Comparison of ENCODE assay signal across 8 mouse cellular contexts in the genomic region with DNA sequence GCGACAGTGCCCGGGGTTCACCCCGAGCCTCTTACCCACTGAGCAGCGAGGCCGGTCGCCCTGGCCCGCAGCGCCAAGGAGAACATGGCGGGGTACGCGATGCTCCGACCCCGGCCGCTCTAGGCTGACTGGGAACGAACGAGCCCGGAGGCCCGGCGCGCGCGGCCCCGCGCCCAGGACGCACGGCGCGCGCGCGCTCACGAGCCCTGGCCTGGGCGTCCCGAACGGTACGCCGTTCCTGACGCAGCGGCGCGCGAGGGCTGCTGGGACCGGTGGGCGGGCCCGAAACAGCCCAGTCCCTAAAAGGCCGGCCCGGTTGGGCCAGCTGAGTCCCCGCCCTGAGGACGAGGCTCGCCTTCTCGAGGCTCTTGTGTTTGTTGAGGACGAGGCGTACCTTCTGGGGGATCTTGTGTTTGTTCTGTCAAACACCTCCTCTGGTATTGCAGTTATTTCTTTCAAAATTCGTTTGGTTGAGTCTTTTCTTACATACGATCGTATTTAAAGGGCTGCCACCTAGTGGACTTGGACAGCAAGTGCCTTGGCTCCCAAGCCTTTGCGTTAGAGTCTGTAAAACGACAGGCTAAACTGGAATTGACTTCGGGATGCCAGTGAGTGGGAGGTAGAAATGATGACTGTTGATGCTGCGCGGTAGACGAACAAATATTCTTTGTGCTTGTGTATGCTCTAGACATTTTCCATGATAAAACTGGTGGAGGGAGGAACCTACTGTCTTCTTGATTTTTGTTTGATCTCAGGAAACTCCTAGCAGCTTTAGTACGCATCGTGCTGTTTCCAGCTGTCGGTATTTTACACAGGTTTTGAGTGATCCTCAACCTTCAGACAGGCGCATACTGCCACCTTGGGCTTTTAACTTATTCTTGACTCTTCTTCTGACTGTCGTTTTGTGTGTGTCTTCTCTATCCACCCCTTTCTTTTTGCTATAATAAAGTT. TPM values are rescaled to one million over a fixed set of nuclear protein-coding genes. Genes with fewer than 3 reads are reported as not detected.
DNase-seq lines count a peak whose midpoint lies in the region; ATAC-seq and TF ChIP-seq lines count a peak whose summit lies in the region.

A gene (minus strand): TSS at position 180 of the 951 bp plus-strand sequence.

- DNase-seq in CD4-positive, CD25-positive, alpha-beta regulatory T cell, adult 2 months (ENCODE audit: low read depth, low spot score): peak; percentile 98
- peak; percentile 95 for DNase-seq in brain, embryonic 18.5 days (ENCODE audit: low read depth, low spot score)
- peak; percentile 97 for DNase-seq in kidney, postnatal 10 days
- peak; percentile 82 to 89 for DNase-seq in natural killer cell, adult 2 months (ENCODE audit: low spot score in 2 of 2)
- DNase-seq in stomach, postnatal 0 days (ENCODE audit: low spot score): peak; percentile 97

- peak; percentile 98 for ATAC-seq in erythroid progenitor cell, adult 5-6 weeks (replicated peaks; ENCODE audit: low FRiP score, poor library complexity, severe bottlenecking)
- ATAC-seq in heart, embryonic 13.5 days (ENCODE audit: extremely low read depth, insufficient number of reproducible peaks, low FRiP score, low TSS enrichment): peak; percentile 98
- peak; percentile 99 for ATAC-seq in liver, embryonic 12.5 days
- peak; percentile 99 for ATAC-seq in stomach, postnatal 0 days (ENCODE audit: low FRiP score, low TSS enrichment)

- peak within 1 kb of the TSS; percentile 81 for H3K4me3 ChIP-seq in heart, embryonic 13.5 days
- H3K4me3 ChIP-seq in liver, embryonic 12.5 days: peak within 1 kb of the TSS; percentile 87
- H3K4me3 ChIP-seq in stomach, postnatal 0 days (ENCODE audit: low read depth, low read length): peak within 1 kb of the TSS; percentile 94

- H3K27ac ChIP-seq in heart, embryonic 13.5 days (replicated peaks): peak within 1 kb of the TSS; percentile 94
- peak within 1 kb of the TSS; percentile 92 for H3K27ac ChIP-seq in liver, embryonic 12.5 days
- peak within 1 kb of the TSS; percentile 95 for H3K27ac ChIP-seq in stomach, postnatal 0 days (replicated peaks)

- H3K36me3 ChIP-seq in heart, embryonic 13.5 days: 0 out of 2 replicates have a peak, but pooled peaks cover 9% of the 10 kb centered on the region
- H3K36me3 ChIP-seq in liver, embryonic 12.5 days: peaks cover 8% of the 10 kb centered on the region; the same call in 1 of the 2 replicates
- H3K36me3 ChIP-seq in stomach, postnatal 0 days (ENCODE audit: control insufficient read depth, insufficient read depth, low read length): no peaks in the 10 kb centered on the region

- peaks cover 24% of the 10 kb centered on the region for H3K4me1 ChIP-seq in heart, embryonic 13.5 days
- peaks cover 34% of the 10 kb centered on the region for H3K4me1 ChIP-seq in liver, embryonic 12.5 days
- 0 out of 2 replicates have a peak, but pooled peaks cover 3% of the 10 kb centered on the region for H3K4me1 ChIP-seq in stomach, postnatal 0 days (replicated peaks; ENCODE audit: control insufficient read depth, insufficient read depth)

- WGBS in heart, embryonic 13.5 days: under 1% methylated on average over 65 of the region's 67 CpGs
- 2% methylated on average over 59 of the region's 67 CpGs for WGBS in liver, embryonic 12.5 days (ENCODE audit: insufficient replicate concordance)
- WGBS in stomach, postnatal 0 days: under 1% methylated on average over 61 of the region's 67 CpGs

- no peaks in the 10 kb centered on the region for H3K9me3 ChIP-seq in heart, embryonic 13.5 days
- no peaks in the 10 kb centered on the region for H3K9me3 ChIP-seq in liver, embryonic 12.5 days (replicated peaks)
- H3K9me3 ChIP-seq in stomach, postnatal 0 days (ENCODE audit: control insufficient read depth, low read length): no peaks in the 10 kb centered on the region

- TF ChIP-seq CTCF in stomach, postnatal 0 days (IDR thresholded peaks at IDR 0.05; ENCODE audit: low read depth): peak; percentile 86

- H3K4me2 ChIP-seq in heart, embryonic 13.5 days: peak within 1 kb of the TSS; percentile 97
- peak within 1 kb of the TSS; percentile 90 for H3K4me2 ChIP-seq in liver, embryonic 12.5 days
- H3K4me2 ChIP-seq in stomach, postnatal 0 days (replicated peaks; ENCODE audit: low read depth): peak within 1 kb of the TSS; percentile 83

- H3K9ac ChIP-seq in heart, embryonic 13.5 days: peak within 1 kb of the TSS; percentile 95
- H3K9ac ChIP-seq in liver, embryonic 12.5 days: peak within 1 kb of the TSS; percentile 94
- H3K9ac ChIP-seq in stomach, postnatal 0 days (ENCODE audit: low read length): peak within 1 kb of the TSS; percentile 95

- no peak for TF ChIP-seq EP300 in stomach, postnatal 0 days (optimal IDR thresholded peaks at IDR 0.05)

- H3K27me3 ChIP-seq in heart, embryonic 13.5 days (replicated peaks): no peaks in the 10 kb centered on the region
- no peaks in the 10 kb centered on the region for H3K27me3 ChIP-seq in liver, embryonic 12.5 days (replicated peaks)
- no peaks in the 10 kb centered on the region for H3K27me3 ChIP-seq in stomach, postnatal 0 days (ENCODE audit: control insufficient read depth, insufficient read depth, low read length)

RNA-seq across cellular contexts. Expression of the gene that starts here (rescaled TPM):
- total RNA-seq in erythroid progenitor cell, adult 5-6 weeks (2015; ENCODE audit: low replicate concordance): 59.1 and 96.6 TPM in 2 replicates
- 55.8 and 57.4 TPM in 2 replicates for total RNA-seq in erythroid progenitor cell, adult 5-6 weeks (2017; ENCODE audit: low replicate concordance)
- polyA plus RNA-seq in heart, embryonic 13.5 days (2015; fragmentation: Nextera tagmentation; extraction: Ambion mirVana): 526 and 595 TPM in 2 replicates
- 234 and 239 TPM in 2 replicates for polyA plus RNA-seq in liver, embryonic 12.5 days (2016; fragmentation: Nextera tagmentation; extraction: Ambion mirVana)
- 348 and 356 TPM in 2 replicates for polyA plus RNA-seq in stomach, postnatal 0 days (2015; fragmentation: Nextera tagmentation; extraction: Ambion mirVana)

Comparison
In these comparisons a context has a peak if more than half of its experiments do, and no peak if none do; other contexts are left out.
1. Peak in every context shown above with its lines: DNase-seq, ATAC-seq, H3K4me3 ChIP-seq and H3K27ac ChIP-seq.